Mouse (Mus musculus): ENCODE measurements at regions not wholly inside any gene's neighbourhood (a gene's known extent, or its start where the extent isn't known, plus 50 kb on each side); places are given as distances from the start of the nearest gene placed in this dataset.
A peak's percentile ranks its signal among the peaks of the same experiment; 100 is the strongest.

DNA sequence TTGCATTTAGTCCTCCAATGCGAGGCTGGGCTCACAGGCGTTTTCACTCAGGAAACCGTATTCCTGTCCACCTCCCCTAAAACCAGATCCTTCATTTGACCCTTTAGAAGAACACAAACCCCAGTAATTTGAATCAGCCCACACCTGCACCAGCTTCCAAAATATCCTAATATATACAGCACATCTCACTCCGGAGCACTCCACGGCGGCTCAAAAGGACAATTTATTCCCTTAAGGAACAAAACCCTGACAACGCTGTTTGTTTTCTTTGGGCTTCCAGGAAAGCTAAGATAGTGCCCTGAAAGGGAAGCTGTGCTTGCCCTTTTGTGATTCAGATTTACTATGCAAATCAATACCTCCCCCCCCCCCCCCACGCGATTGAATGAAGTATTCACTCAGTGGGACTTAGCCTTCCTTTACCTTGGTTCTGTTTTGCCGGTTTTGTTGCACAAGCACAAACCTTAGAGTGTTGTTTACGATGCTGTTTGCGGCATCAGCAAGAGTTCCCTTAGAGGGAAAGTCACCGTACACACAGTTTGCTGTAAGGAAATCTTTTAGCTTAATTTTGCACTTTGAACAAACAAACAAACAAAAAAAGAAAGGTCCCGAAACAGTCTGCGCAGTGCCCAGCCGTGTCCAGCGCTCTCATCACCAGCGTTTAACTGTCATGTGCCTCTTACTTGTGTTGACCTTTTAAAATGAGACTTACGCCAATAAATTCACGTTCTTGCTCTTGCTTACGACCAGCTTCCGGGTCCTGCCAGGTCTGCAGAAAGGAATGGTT, 111.2 kb upstream of the Six2 start:
- WGBS, result 2% methylated on average over 22 of the region's 22 CpGs
- peak overlapping the region; percentile 62 for H3K4me2 ChIP-seq (replicated peaks; ENCODE audit: low read depth, low read length)
- no peak overlapping the region for H3K9ac ChIP-seq (replicated peaks; ENCODE audit: low read depth)
- ATAC-seq, result no peak
- peaks cover 27% of the 10 kb centered on the region for H3K27me3 ChIP-seq (replicated peaks; ENCODE audit: insufficient read depth, low read length)
- H3K4me1 ChIP-seq (ENCODE audit: insufficient read depth, low read depth, low read length), result no peaks in the 10 kb centered on the region
- peak; percentile 17 for DNase-seq (ENCODE audit: low spot score)
- H3K4me3 ChIP-seq (ENCODE audit: low read depth, low read length), result peak overlapping the region; percentile 28
- no peaks in the 10 kb centered on the region for H3K9me3 ChIP-seq (ENCODE audit: low read length)
- TF ChIP-seq CTCF (IDR thresholded peaks at IDR 0.05), result no peak
- no peak for TF ChIP-seq EP300 (IDR thresholded peaks at IDR 0.05)
- no peak overlapping the region for H3K27ac ChIP-seq (ENCODE audit: low read length)
- no peaks in the 10 kb centered on the region for H3K36me3 ChIP-seq (ENCODE audit: insufficient read depth, low read length)

- Histone ChIP-seq H3K27ac (ENCODE audit: low read length) (no peak overlapping the region), H3K9ac (replicated peaks; ENCODE audit: low read depth) (no peak overlapping the region), H3K36me3 (ENCODE audit: insufficient read depth, low read length) (no peaks in the 10 kb centered on the region), H3K4me2 (replicated peaks; ENCODE audit: low read depth, low read length) (no peak overlapping the region), H3K27me3 (replicated peaks; ENCODE audit: insufficient read depth, low read length) (peaks cover 27% of the 10 kb centered on the region), H3K9me3 (ENCODE audit: low read length) (no peaks in the 10 kb centered on the region), H3K4me3 (ENCODE audit: low read depth, low read length) (no peak overlapping the region), H3K4me1 (ENCODE audit: insufficient read depth, low read depth, low read length) (no peaks in the 10 kb centered on the region)
- WGBS, result 49% methylated on average over 5 of the region's 5 CpGs
- TF ChIP-seq CTCF (IDR thresholded peaks at IDR 0.05) (no peak), EP300 (IDR thresholded peaks at IDR 0.05) (no peak)
- no peak for ATAC-seq
- no peak for DNase-seq (ENCODE audit: low spot score)
Measured at GRCm38 (mm10) chr17:85797755-85798154, 109.7 kb upstream of the Six2 start.

GRCm38 (mm10) chr17:85795820-85796219, 107.7 kb upstream of the Six2 start:
- Histone ChIP-seq H3K4me2 (replicated peaks; ENCODE audit: low read depth, low read length) (no peak overlapping the region), H3K27ac (ENCODE audit: low read length) (no peak overlapping the region), H3K9ac (replicated peaks; ENCODE audit: low read depth) (no peak overlapping the region), H3K4me1 (ENCODE audit: insufficient read depth, low read depth, low read length) (no peaks in the 10 kb centered on the region), H3K9me3 (ENCODE audit: low read length) (no peaks in the 10 kb centered on the region), H3K27me3 (replicated peaks; ENCODE audit: insufficient read depth, low read length) (peaks cover 17% of the 10 kb centered on the region; the same call in 1 of the 2 replicates), H3K4me3 (ENCODE audit: low read depth, low read length) (no peak overlapping the region), H3K36me3 (ENCODE audit: insufficient read depth, low read length) (no peaks in the 10 kb centered on the region)
- ATAC-seq (no peak), DNase-seq (ENCODE audit: low spot score) (no peak)
- 34% methylated on average over 5 of the region's 5 CpGs for WGBS
- no peak for TF ChIP-seq EP300 (IDR thresholded peaks at IDR 0.05)
- TF ChIP-seq CTCF (IDR thresholded peaks at IDR 0.05), result no peak

GRCm38 (mm10) chr17:85785625-85786294, 97.7 kb upstream of the Six2 start:
- Histone ChIP-seq H3K27ac (ENCODE audit: low read length) (no peak overlapping the region), H3K4me2 (replicated peaks; ENCODE audit: low read depth, low read length) (no peak overlapping the region), H3K4me1 (ENCODE audit: insufficient read depth, low read depth, low read length) (no peaks in the 10 kb centered on the region), H3K9me3 (ENCODE audit: low read length) (no peaks in the 10 kb centered on the region), H3K4me3 (ENCODE audit: low read depth, low read length) (no peak overlapping the region), H3K27me3 (replicated peaks; ENCODE audit: insufficient read depth, low read length) (no peaks in the 10 kb centered on the region), H3K9ac (replicated peaks; ENCODE audit: low read depth) (no peak overlapping the region), H3K36me3 (ENCODE audit: insufficient read depth, low read length) (no peaks in the 10 kb centered on the region)
- no peak for DNase-seq (ENCODE audit: low spot score)
- no peak for TF ChIP-seq EP300 (IDR thresholded peaks at IDR 0.05)
- no peak for TF ChIP-seq CTCF (IDR thresholded peaks at IDR 0.05)
- no peak for ATAC-seq
- 59% methylated on average over 13 of the region's 13 CpGs for WGBS

DNA sequence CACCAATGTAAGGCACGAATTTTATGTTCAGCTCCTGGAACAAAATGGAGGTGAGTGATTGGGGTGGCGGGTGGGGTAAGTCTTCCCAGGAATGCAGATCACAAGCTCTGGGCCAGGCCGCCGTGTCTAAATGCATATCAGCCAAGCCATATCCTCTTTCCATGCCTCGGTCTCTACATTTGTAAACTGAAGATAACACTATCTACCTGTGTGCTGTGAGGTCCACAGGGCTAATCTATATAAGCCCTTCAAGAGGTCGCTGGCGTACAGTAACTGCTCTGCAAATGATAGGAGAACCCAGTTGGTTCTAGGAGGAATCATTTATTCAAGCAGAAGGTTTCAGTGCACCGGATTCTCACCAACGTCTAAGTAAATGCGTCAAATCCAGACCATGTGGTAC, 92.4 kb upstream of the Six2 start:
- no peak for TF ChIP-seq EP300 (IDR thresholded peaks at IDR 0.05)
- no peak for TF ChIP-seq CTCF (IDR thresholded peaks at IDR 0.05)
- ATAC-seq (no peak), DNase-seq (ENCODE audit: low spot score) (no peak)
- Histone ChIP-seq H3K9me3 (ENCODE audit: low read length) (no peaks in the 10 kb centered on the region), H3K4me3 (ENCODE audit: low read depth, low read length) (no peak overlapping the region), H3K27ac (ENCODE audit: low read length) (no peak overlapping the region), H3K27me3 (replicated peaks; ENCODE audit: insufficient read depth, low read length) (no peaks in the 10 kb centered on the region), H3K36me3 (ENCODE audit: insufficient read depth, low read length) (no peaks in the 10 kb centered on the region), H3K4me1 (ENCODE audit: insufficient read depth, low read depth, low read length) (no peaks in the 10 kb centered on the region), H3K4me2 (replicated peaks; ENCODE audit: low read depth, low read length) (no peak overlapping the region), H3K9ac (replicated peaks; ENCODE audit: low read depth) (no peak overlapping the region)
- 67% methylated on average over 10 of the region's 10 CpGs for WGBS

- TF ChIP-seq CTCF (IDR thresholded peaks at IDR 0.05) (no peak), EP300 (IDR thresholded peaks at IDR 0.05) (no peak)
- ATAC-seq (no peak), DNase-seq (ENCODE audit: low spot score) (no peak)
- Histone ChIP-seq H3K27ac (ENCODE audit: low read length) (no peak overlapping the region), H3K36me3 (ENCODE audit: insufficient read depth, low read length) (no peaks in the 10 kb centered on the region), H3K27me3 (replicated peaks; ENCODE audit: insufficient read depth, low read length) (no peaks in the 10 kb centered on the region), H3K4me2 (replicated peaks; ENCODE audit: low read depth, low read length) (no peak overlapping the region), H3K9ac (replicated peaks; ENCODE audit: low read depth) (no peak overlapping the region), H3K4me1 (ENCODE audit: insufficient read depth, low read depth, low read length) (no peaks in the 10 kb centered on the region), H3K4me3 (ENCODE audit: low read depth, low read length) (no peak overlapping the region), H3K9me3 (ENCODE audit: low read length) (no peaks in the 10 kb centered on the region)
- WGBS, result 73% methylated on average over 3 of the region's 3 CpGs
Measured at GRCm38 (mm10) chr17:85776876-85777275, 88.8 kb upstream of the Six2 start.

All from lung, postnatal 0 days (tissue).